Mouse (Mus musculus): ENCODE results near the gene Tbcel. TPM values are rescaled to one million over a fixed set of nuclear protein-coding genes. Genes with fewer than 3 reads are reported as not detected.

The Tbcel gene
- total and polyA plus RNA-seq, 3 experiments, result 13.8 to 39.8 (median 20.4) TPM

DNA sequence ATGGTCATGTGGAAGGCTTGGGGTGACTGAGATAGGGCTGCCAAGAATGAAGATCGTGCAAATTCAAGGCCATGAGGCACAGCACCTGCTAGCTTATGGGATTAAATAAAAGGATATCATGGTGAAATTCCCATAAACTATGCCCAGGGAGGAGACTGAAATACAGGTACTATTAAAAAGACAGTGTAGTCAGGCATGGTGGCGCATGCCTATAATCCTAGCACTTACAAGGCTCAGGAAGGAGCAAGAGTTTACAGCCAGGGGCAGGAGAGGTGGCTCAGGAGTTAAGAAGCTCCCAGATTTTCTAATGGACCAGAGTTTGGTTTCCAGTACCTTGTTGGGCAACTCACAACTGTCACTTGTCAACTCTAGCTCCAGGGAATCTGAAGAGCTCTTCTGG lies 76.0 kb downstream of the Tbcel start:
- peaks cover 0 to 30% of the 10 kb centered on the region in 2 experiments; a peak in 2 of 4 replicates for H3K36me3 ChIP-seq (ENCODE audit: control insufficient read depth in 1 of 2, insufficient read depth in 2 of 2, low read length in 2 of 2)
- no peaks in the 10 kb centered on the region for H3K27me3 ChIP-seq (ENCODE audit: control insufficient read depth in 1 of 2, insufficient read depth in 2 of 2, low read length in 2 of 2)
- no peak overlapping the region for H3K4me3 ChIP-seq (ENCODE audit: control insufficient read depth in 1 of 2, insufficient read depth in 1 of 2, low read depth in 2 of 2, low read length in 2 of 2)
- no peak for DNase-seq (ENCODE audit: low read depth, low spot score)
- H3K4me1 ChIP-seq (ENCODE audit: control insufficient read depth in 1 of 2, insufficient read depth in 2 of 2, low read length in 2 of 2), result no peaks in the 10 kb centered on the region
- TF ChIP-seq UBTF (IDR thresholded peaks at IDR 0.05; ENCODE audit: borderline replicate concordance, insufficient read depth, low read depth, low read length) (no peak), CTCF (IDR thresholded peaks at IDR 0.05 in 2 of 3, conservative IDR thresholded peaks at IDR 0.05 in 1 of 3; ENCODE audit: control insufficient read depth in 1 of 3, insufficient read depth in 1 of 3, low read depth in 2 of 3, low read length in 3 of 3, poor library complexity in 1 of 3, severe bottlenecking in 1 of 3) (no peak), SMC3 (IDR thresholded peaks at IDR 0.05; ENCODE audit: low read depth, low read length) (no peak), ZNF384 (IDR thresholded peaks at IDR 0.05; ENCODE audit: low read depth, low read length) (no peak), RCOR1 (IDR thresholded peaks at IDR 0.05; ENCODE audit: low read depth, low read length) (no peak)
- H3K9ac ChIP-seq (ENCODE audit: control insufficient read depth, low read depth, low read length, poor library complexity, severe bottlenecking), result no peak overlapping the region
- H3K27ac ChIP-seq (ENCODE audit: control insufficient read depth, low read depth, low read length), result no peak overlapping the region
- H3K79me2 ChIP-seq (ENCODE audit: control insufficient read depth, insufficient read depth, low read length, poor library complexity), result no peaks in the 10 kb centered on the region
- no peaks in the 10 kb centered on the region for H3K9me3 ChIP-seq (replicated peaks; ENCODE audit: insufficient read depth, low read length)

GRCm38 (mm10) chr9:42428060-42428924 lies 79.3 kb downstream of the Tbcel start:
- no peak overlapping the region for H3K9ac ChIP-seq (ENCODE audit: control insufficient read depth, low read depth, low read length, poor library complexity, severe bottlenecking)
- H3K27ac ChIP-seq (ENCODE audit: control insufficient read depth, low read depth, low read length), result no peak overlapping the region
- TF ChIP-seq TAL1 (IDR thresholded peaks at IDR 0.05; ENCODE audit: low read length) (no peak), NELFE (IDR thresholded peaks at IDR 0.05; ENCODE audit: low read depth, low read length) (no peak), ZMIZ1 (IDR thresholded peaks at IDR 0.05; ENCODE audit: low read depth, low read length) (no peak), NRF1 (IDR thresholded peaks at IDR 0.05; ENCODE audit: insufficient read depth, low read depth, low read length, poor library complexity, severe bottlenecking) (no peak), MYC (IDR thresholded peaks at IDR 0.05; ENCODE audit: low read depth, low read length) (no peak), MEF2A (IDR thresholded peaks at IDR 0.05; ENCODE audit: extremely low read depth, insufficient replicate concordance, low read depth, low read length, poor library complexity, severe bottlenecking) (no peak), TCF12 (IDR thresholded peaks at IDR 0.05; ENCODE audit: low read depth, low read length) (no peak)
- peaks cover 0 to 28% of the 10 kb centered on the region in 2 experiments; a peak in 2 of 4 replicates for H3K36me3 ChIP-seq (ENCODE audit: control insufficient read depth in 1 of 2, insufficient read depth in 2 of 2, low read length in 2 of 2)
- H3K9me3 ChIP-seq (replicated peaks; ENCODE audit: insufficient read depth, low read length), result no peaks in the 10 kb centered on the region
- H3K27me3 ChIP-seq (ENCODE audit: control insufficient read depth in 1 of 2, insufficient read depth in 2 of 2, low read length in 2 of 2), result no peaks in the 10 kb centered on the region
- H3K4me3 ChIP-seq (ENCODE audit: control insufficient read depth in 1 of 2, insufficient read depth in 1 of 2, low read depth in 2 of 2, low read length in 2 of 2), result no peak overlapping the region
- no peaks in the 10 kb centered on the region for H3K4me1 ChIP-seq (ENCODE audit: control insufficient read depth in 1 of 2, insufficient read depth in 2 of 2, low read length in 2 of 2)
- H3K79me2 ChIP-seq (ENCODE audit: control insufficient read depth, insufficient read depth, low read length, poor library complexity), result no peaks in the 10 kb centered on the region
- DNase-seq (ENCODE audit: low read depth, low spot score), result no peak

All from MEL (cell line).